37 mouse cellular contexts compared by ENCODE assay signal in genomic region chr5:137566416-137566815, GRCm38 (mm10). TPM values are rescaled to one million over a fixed set of nuclear protein-coding genes. Genes with fewer than 3 reads are reported as not detected.
"Had no signal": no experiment of that assay in that cellular context is flagged by ENCODE, and none has a peak within 500 bp of the region (broad histone marks: within the 10 kb centered on the region; RNA-seq: fewer than 3 reads in every experiment).

No protein-coding gene starts in this region.

- H3K4me1 ChIP-seq: embryonic facial prominence, embryonic 12.5 days; forebrain, embryonic 12.5 days; forebrain, embryonic 13.5 days; forebrain, embryonic 15.5 days had no signal

- H3K27me3 ChIP-seq: embryonic facial prominence, embryonic 12.5 days; embryonic facial prominence, embryonic 13.5 days; embryonic facial prominence, embryonic 15.5 days; forebrain, embryonic 13.5 days; forebrain, embryonic 15.5 days had no signal

- H3K4me2 ChIP-seq: embryonic facial prominence, embryonic 12.5 days; embryonic facial prominence, embryonic 13.5 days; embryonic facial prominence, embryonic 15.5 days; forebrain, embryonic 12.5 days; forebrain, embryonic 13.5 days; forebrain, embryonic 15.5 days had no signal

- DNase-seq: cerebellum, adult 2 months; cerebellum, adult 8-10 months; cerebellum, adult 9-10 months; cerebellum, adult 9-11 months; cerebellum, postnatal 10 days; cerebellum, postnatal 14 days; cerebellum, postnatal 25 days; cerebellum, postnatal 36 days; embryo, embryonic 11 days; forebrain, postnatal 0 days; gastrocnemius, adult 2 months; gastrocnemius, postnatal 10 days; gastrocnemius, postnatal 14 days; gastrocnemius, postnatal 25 days; gastrocnemius, postnatal 36 days; heart, adult 18-20 months; heart, adult 2 months had no signal

- H3K4me3 ChIP-seq: embryonic facial prominence, embryonic 10.5 days; embryonic facial prominence, embryonic 12.5 days; embryonic facial prominence, embryonic 13.5 days; embryonic facial prominence, embryonic 15.5 days; erythroblast, embryonic 14.5 days; forebrain, embryonic 10.5 days; forebrain, embryonic 12.5 days; forebrain, embryonic 13.5 days; forebrain, embryonic 15.5 days; gastrocnemius, adult 2 months; heart, adult 2 months had no signal

- H3K27ac ChIP-seq: embryonic facial prominence, embryonic 10.5 days; embryonic facial prominence, embryonic 12.5 days; embryonic facial prominence, embryonic 13.5 days; embryonic facial prominence, embryonic 15.5 days; forebrain, embryonic 10.5 days; forebrain, embryonic 12.5 days; forebrain, embryonic 13.5 days; forebrain, embryonic 15.5 days; gastrocnemius, adult 2 months; heart, adult 2 months had no signal

- H3K9me3 ChIP-seq: embryonic facial prominence, embryonic 10.5 days; embryonic facial prominence, embryonic 12.5 days; embryonic facial prominence, embryonic 13.5 days; embryonic facial prominence, embryonic 15.5 days; forebrain, embryonic 10.5 days; forebrain, embryonic 12.5 days; forebrain, embryonic 13.5 days; forebrain, embryonic 15.5 days had no signal

- ATAC-seq: forebrain, embryonic 13.5 days; forebrain, embryonic 14.5 days; forebrain, embryonic 15.5 days; forebrain, embryonic 16.5 days; forebrain, postnatal 0 days had no signal

- H3K36me3 ChIP-seq: embryonic facial prominence, embryonic 10.5 days; embryonic facial prominence, embryonic 12.5 days; embryonic facial prominence, embryonic 13.5 days; embryonic facial prominence, embryonic 15.5 days; forebrain, embryonic 10.5 days; forebrain, embryonic 12.5 days had no signal

- H3K9ac ChIP-seq: embryonic facial prominence, embryonic 12.5 days; embryonic facial prominence, embryonic 13.5 days; embryonic facial prominence, embryonic 15.5 days; forebrain, embryonic 12.5 days; forebrain, embryonic 13.5 days; forebrain, embryonic 15.5 days; forebrain, postnatal 0 days had no signal

RNA-seq across cellular contexts. Expression of gene Tfr2, which starts 3.2 kb away (rescaled TPM):
- total RNA-seq: gastrocnemius, adult 2 months; gastrocnemius, adult 8-10 months; gastrocnemius, postnatal 25 days; gastrocnemius, postnatal 36 days; heart, adult 18-20 months had no signal

RNA-seq across cellular contexts. Expression of gene Actl6b, which starts 13.1 kb away (rescaled TPM):
- total RNA-seq: common myeloid progenitor, adult 5-6 weeks; gastrocnemius, adult 18-20 months; gastrocnemius, adult 2 months; gastrocnemius, adult 8-10 months; gastrocnemius, postnatal 14 days; gastrocnemius, postnatal 25 days; gastrocnemius, postnatal 36 days; gastrocnemius, postnatal 4 days; granulocyte monocyte progenitor cell, adult 5-6 weeks; heart, adult 18-20 months; heart, adult 2 months had no signal
- polyA plus RNA-seq: erythroblast, embryonic 14.5 days; heart, adult 2 months had no signal

RNA-seq across cellular contexts. Expression of gene Epo, which starts 33.4 kb away (rescaled TPM):
- total RNA-seq: common myeloid progenitor, adult 5-6 weeks; forebrain, postnatal 0 days; gastrocnemius, adult 18-20 months; gastrocnemius, adult 2 months; gastrocnemius, adult 8-10 months; gastrocnemius, postnatal 10 days; gastrocnemius, postnatal 14 days; gastrocnemius, postnatal 25 days; gastrocnemius, postnatal 36 days; gastrocnemius, postnatal 4 days; granulocyte monocyte progenitor cell, adult 5-6 weeks; heart, adult 18-20 months; heart, adult 2 months had no signal
- polyA plus RNA-seq: cerebellum, adult 2 months; cortical plate, adult 2 months; embryonic facial prominence, embryonic 13.5 days; embryonic facial prominence, embryonic 14.5 days; embryonic facial prominence, embryonic 15.5 days; erythroblast, embryonic 14.5 days; forebrain, embryonic 13.5 days; forebrain, embryonic 14.5 days; forebrain, embryonic 15.5 days; forebrain, embryonic 16.5 days; forebrain, postnatal 0 days; frontal cortex, adult 2 months; gonadal fat pad, adult 2 months; heart, adult 2 months had no signal
